In genomic region chr2:25290816-25291130, GRCm38 (mm10) we compare ENCODE assay signal across 9 mouse cellular contexts. TPM values are rescaled to one million over a fixed set of nuclear protein-coding genes. Genes with fewer than 3 reads are reported as not detected.
DNase-seq lines count a peak whose midpoint lies in the region; ATAC-seq lines count a peak whose summit lies in the region.
"Had no signal": no experiment of that assay in that cellular context is flagged by ENCODE, and none has a peak within 500 bp of the region (broad histone marks: within the 10 kb centered on the region; RNA-seq: fewer than 3 reads in every experiment).

No protein-coding gene starts in this region.

- H3K36me3 ChIP-seq in limb, embryonic 15.5 days: peaks cover 3% of the 10 kb centered on the region

- no peaks in the 10 kb centered on the region for H3K9me3 ChIP-seq in limb, embryonic 15.5 days

- H3K4me3 ChIP-seq in limb, embryonic 15.5 days: peak overlapping the region; percentile 27

- H3K4me2 ChIP-seq in limb, embryonic 15.5 days: peak overlapping the region; percentile 42

- no peak overlapping the region for H3K27ac ChIP-seq in limb, embryonic 15.5 days

- intact Hi-C loops in heart, postnatal 10 days (cut with DNase I): no loop called here
- intact Hi-C loops in gastrocnemius, postnatal 14 days (cut with DNase I; ENCODE audit: low total_unique reads): no loop called here

- H3K9ac ChIP-seq in limb, embryonic 15.5 days: no peak overlapping the region

- peak; percentile 33 for DNase-seq in kidney, adult 18-20 months
- no peak for DNase-seq in kidney, adult 9 months
- peak; percentile 74 for DNase-seq in cerebellum, adult 8-10 months
- peak; percentile 18 to 30 for DNase-seq in heart, postnatal 10 days
- DNase-seq in c-Kit-positive CD71-positive TER-119-positive erythroid progenitor cells, embryonic 14.5 days (ENCODE audit: low spot score): no peak
- DNase-seq in gastrocnemius, postnatal 14 days: no peak

- no peak for ATAC-seq in limb, embryonic 15.5 days (ENCODE audit: insufficient number of reproducible peaks, low FRiP score, low TSS enrichment, low read depth)
- ATAC-seq in erythroblast, adult 5-6 weeks (replicated peaks; ENCODE audit: low FRiP score, poor library complexity, severe bottlenecking): no peak
- ATAC-seq: Patski had no signal

- under 1% methylated on average over 18 of the region's 18 CpGs for WGBS in limb, embryonic 15.5 days

- H3K27me3 ChIP-seq in limb, embryonic 15.5 days: peaks cover 91% of the 10 kb centered on the region

- peaks cover 53% of the 10 kb centered on the region for H3K4me1 ChIP-seq in limb, embryonic 15.5 days

RNA-seq across cellular contexts. Expression of gene Lrrc26, which starts 1.1 kb away (rescaled TPM):
- total RNA-seq in heart, postnatal 10 days (2021): not detected
- polyA plus RNA-seq in limb, embryonic 15.5 days (2015; fragmentation: Nextera tagmentation; extraction: Ambion mirVana): 0.61 and 0.92 TPM in 2 replicates
- not detected in 2 replicates for total RNA-seq in erythroblast, adult 5-6 weeks (2015; ENCODE audit: low replicate concordance)
- total RNA-seq in erythroblast, adult 5-6 weeks (2017; ENCODE audit: low replicate concordance): not detected in 2 replicates
- total RNA-seq in gastrocnemius, postnatal 14 days (2021): not detected
- polyA plus RNA-seq: Patski had no signal

RNA-seq across cellular contexts. Expression of gene Tmem210, which starts 2.8 kb away (rescaled TPM):
- total RNA-seq in heart, postnatal 10 days (2021): not detected
- not detected in 2 replicates for polyA plus RNA-seq in limb, embryonic 15.5 days (2015; fragmentation: Nextera tagmentation; extraction: Ambion mirVana)
- not detected in 2 replicates for total RNA-seq in erythroblast, adult 5-6 weeks (2015; ENCODE audit: low replicate concordance)
- total RNA-seq in erythroblast, adult 5-6 weeks (2017; ENCODE audit: low replicate concordance): not detected in 2 replicates
- not detected for total RNA-seq in gastrocnemius, postnatal 14 days (2021)
- polyA plus RNA-seq: Patski had no signal

RNA-seq across cellular contexts. Expression of gene Anapc2, which starts 18.5 kb away (rescaled TPM):
- total RNA-seq in heart, postnatal 10 days (2021): 10 to 100 TPM; 48.6 to 54.0 TPM
- 136 and 140 TPM in 2 replicates for polyA plus RNA-seq in limb, embryonic 15.5 days (2015; fragmentation: Nextera tagmentation; extraction: Ambion mirVana)
- 8.4 and 12.9 TPM in 2 replicates for total RNA-seq in erythroblast, adult 5-6 weeks (2015; ENCODE audit: low replicate concordance)
- 9.2 and 18.7 TPM in 2 replicates for total RNA-seq in erythroblast, adult 5-6 weeks (2017; ENCODE audit: low replicate concordance)
- 10 to 100 TPM; 29.7 to 31.0 TPM for total RNA-seq in gastrocnemius, postnatal 14 days (2021)

RNA-seq across cellular contexts. Expression of gene Ssna1, which starts 18.5 kb away (rescaled TPM):
- total RNA-seq in heart, postnatal 10 days (2021): 10 to 100 TPM; 49.4 to 55.2 TPM
- polyA plus RNA-seq in limb, embryonic 15.5 days (2015; fragmentation: Nextera tagmentation; extraction: Ambion mirVana): 241 and 244 TPM in 2 replicates
- 36.5 and 67.5 TPM in 2 replicates for total RNA-seq in erythroblast, adult 5-6 weeks (2015; ENCODE audit: low replicate concordance)
- total RNA-seq in erythroblast, adult 5-6 weeks (2017; ENCODE audit: low replicate concordance): 9.9 and 24.8 TPM in 2 replicates
- total RNA-seq in gastrocnemius, postnatal 14 days (2021): 10 to 100 TPM; 28.9 to 34.2 TPM

RNA-seq across cellular contexts. Expression of gene Grin1, which starts 28.2 kb away (rescaled TPM):
- not detected for total RNA-seq in heart, postnatal 10 days (2021)
- polyA plus RNA-seq in limb, embryonic 15.5 days (2015; fragmentation: Nextera tagmentation; extraction: Ambion mirVana): 0.71 and 0.87 TPM in 2 replicates
- not detected in 2 replicates for total RNA-seq in erythroblast, adult 5-6 weeks (2015; ENCODE audit: low replicate concordance)
- total RNA-seq in erythroblast, adult 5-6 weeks (2017; ENCODE audit: low replicate concordance): not detected in 2 replicates
- total RNA-seq in gastrocnemius, postnatal 14 days (2021): under 1 TPM in 1 of 2 experiments, not detected in 1; 0.22 TPM

Comparison
In these comparisons a context has a peak if more than half of its experiments do, and no peak if none do; other contexts are left out.
1. DNase-seq: peak in kidney, adult 18-20 months (single experiment), cerebellum, adult 8-10 months (single experiment) and heart, postnatal 10 days (2 of 2); none in kidney, adult 9 months (single experiment), c-Kit-positive CD71-positive TER-119-positive erythroid progenitor cells, embryonic 14.5 days (single experiment) and gastrocnemius, postnatal 14 days (single experiment).